Mouse (Mus musculus) heart, postnatal 36 days (tissue): Measurements from ENCODE around the gene Phrf1. TPM values are rescaled to one million over a fixed set of nuclear protein-coding genes. Genes with fewer than 3 reads are reported as not detected.
"Not testable (repeated sequence)": the region's sequence is repeated elsewhere in the genome, so short reads cannot be mapped to it uniquely, and the experiment has no call there.

Experiments
- DNase-seq, 2 experiments: peaks; one replicate each; pipeline ENCODE4 v3.0.0; 2021 to 2022
- intact Hi-C: fragments of 180-260 bp; cut with DNase I; formaldehyde crosslinking; loops from one replicate; pipeline ENCODE4 v1.15.1; 2025
- total RNA-seq, 2 experiments: library from RNA; stranded (reverse); gene quantifications; 2 replicates each; pipeline ENCODE4 v1.2.3; 2021

The Phrf1 gene
- total RNA-seq, 2 experiments from 2014 or later = 31.9 to 36.5 TPM

DNA sequence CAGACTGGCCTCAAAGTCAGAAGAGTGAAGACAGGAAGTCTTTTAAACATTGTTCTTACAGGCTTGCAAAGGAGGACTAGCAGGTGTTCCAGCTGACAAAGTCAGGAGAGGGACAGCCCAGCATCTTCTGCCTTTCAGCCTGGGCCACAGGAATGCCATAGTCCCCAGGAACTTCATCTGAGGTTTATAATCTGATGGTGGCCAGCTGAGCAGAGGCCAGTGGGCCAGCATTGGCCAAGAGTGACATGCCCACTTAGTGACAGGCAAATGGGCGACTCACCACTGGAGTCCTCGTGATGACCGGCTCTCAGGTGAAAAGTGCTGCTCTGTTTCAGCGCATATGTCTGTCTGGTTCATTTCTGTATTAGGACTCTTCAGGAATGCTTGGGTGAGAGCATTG lies 2.0 kb downstream of the Phrf1 start:
- no peak for DNase-seq
- intact Hi-C loops = no loop called here

DNA sequence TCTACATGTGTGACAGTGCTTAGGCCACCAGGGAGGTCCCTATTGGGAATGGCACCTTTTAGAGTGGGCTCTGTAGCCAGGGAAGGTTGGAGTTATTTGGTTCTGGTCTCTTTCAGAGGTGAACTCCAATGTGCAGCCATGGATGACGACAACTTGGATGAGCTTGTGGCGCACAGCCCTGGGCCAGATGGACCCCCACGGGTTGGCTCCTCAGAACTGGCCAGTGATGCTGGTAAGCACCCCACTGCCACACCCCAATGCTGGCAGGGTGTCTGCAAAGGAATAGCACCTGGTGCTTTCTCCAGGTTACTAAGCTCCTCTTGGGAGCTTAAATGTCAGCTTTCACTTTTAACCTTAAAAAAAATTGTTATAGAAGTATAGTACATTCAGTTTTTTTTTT lies 2.5 kb downstream of the Phrf1 start:
- intact Hi-C loops = no loop called here
- DNase-seq = no peak

DNA sequence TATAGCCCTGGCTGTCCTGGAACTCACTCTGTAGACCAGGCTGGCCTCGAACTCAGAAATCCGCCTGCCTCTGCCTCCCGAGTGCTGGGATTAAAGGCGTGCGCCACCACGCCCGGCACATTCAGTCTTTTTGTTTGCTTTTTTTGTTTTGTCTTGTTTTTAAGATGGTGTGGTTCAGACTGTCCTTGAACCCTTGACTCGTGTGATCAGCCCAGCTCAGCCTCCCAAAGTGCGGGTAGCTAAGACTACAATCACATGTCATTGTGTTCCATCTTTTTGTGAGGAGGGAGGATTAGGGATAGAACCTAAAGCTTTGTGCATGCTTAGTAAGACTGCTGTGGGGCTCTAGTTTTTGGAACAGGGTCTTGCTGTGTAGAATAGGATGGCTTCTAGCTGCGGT lies 3.0 kb downstream of the Phrf1 start:
- intact Hi-C loops = no loop called here
- DNase-seq = no peak

DNA sequence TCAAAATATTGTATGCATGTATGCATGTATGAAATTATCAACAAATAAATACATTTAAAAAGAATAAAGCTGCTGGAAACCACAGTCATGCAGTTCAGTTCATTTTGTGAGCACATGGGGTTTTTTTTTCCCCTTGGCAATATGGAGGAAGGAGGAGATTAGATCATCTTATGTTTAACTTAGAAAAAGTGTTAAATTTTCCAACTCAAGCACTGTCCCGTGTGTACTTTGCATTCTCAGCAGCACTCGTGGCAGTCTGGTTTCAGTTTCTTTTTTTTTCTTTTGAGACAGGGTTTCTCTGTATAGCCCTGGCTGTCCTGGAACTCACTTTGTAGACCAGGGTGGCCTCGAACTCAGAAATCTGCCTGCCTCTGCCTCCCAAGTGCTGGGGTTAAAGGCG lies 21.9 kb downstream of the Phrf1 start:
- DNase-seq, intact Hi-C loops: not testable (repeated sequence)

DNA sequence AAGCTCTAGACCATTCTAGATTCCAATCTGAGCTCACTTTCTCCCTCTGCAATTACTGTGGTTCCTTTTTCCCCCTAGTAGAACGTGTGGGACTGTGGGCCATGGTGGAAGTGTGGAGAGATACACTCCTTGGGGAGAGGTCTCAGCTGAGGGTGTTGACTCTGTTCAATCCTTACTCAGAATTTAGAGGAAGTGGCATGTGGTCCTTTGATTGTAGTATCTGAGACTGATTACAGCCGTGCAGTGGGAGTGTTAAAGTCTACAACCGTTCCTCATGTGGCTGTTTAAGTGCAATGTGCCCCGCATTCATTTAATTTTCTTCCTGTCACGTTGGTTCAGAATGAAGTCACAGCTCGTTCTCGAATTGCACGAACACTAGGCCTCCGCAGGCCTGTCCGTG lies 27.6 kb downstream of the Phrf1 start:
- DNase-seq = no peak
- intact Hi-C loops = no loop called here

DNA sequence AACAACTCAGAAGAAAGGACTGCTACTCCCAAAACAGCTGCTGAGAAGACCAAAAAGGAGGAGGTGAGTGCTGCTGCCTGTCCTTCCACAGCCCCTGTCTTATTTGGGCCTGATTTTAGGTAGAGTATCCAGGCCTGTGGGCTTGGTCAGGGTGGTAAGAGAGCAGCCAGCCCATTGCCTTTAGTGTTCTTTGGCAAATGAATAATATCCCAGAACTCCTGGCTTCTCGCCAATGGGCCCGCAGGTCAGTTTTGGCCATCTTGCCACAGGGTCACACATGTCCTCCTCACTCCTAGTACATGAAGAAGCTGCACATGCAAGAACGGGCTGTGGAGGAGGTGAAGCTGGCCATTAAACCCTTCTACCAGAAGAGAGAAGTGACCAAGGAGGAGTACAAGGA lies 32.9 kb downstream of the Phrf1 start:
- no peak for DNase-seq
- intact Hi-C loops = no loop called here

DNA sequence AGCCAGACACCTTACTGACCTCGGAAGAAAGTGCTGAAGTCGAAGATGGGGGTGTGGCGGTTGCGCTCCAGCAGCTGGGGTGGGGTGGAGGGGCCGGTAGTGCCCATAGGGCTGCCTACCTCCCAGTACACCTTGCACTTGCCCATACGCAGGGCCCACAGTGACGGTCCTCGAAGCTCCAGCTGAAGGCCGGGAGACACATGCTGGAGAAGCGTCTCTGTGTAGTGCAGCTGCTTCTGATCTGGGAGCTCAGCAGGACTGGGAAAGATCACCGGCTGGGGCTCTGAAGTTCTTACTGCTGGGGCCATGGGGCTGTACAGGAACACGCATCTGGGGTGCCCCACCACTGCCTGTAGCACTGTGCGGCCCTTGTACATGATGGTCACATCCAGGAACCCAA lies 35.1 kb downstream of the Phrf1 start:
- intact Hi-C loops = loop anchor here (2.0 kb wide), 1 partner anchor 99 kb away; no protein-coding TSS in a partner anchor
- no peak for DNase-seq

DNA sequence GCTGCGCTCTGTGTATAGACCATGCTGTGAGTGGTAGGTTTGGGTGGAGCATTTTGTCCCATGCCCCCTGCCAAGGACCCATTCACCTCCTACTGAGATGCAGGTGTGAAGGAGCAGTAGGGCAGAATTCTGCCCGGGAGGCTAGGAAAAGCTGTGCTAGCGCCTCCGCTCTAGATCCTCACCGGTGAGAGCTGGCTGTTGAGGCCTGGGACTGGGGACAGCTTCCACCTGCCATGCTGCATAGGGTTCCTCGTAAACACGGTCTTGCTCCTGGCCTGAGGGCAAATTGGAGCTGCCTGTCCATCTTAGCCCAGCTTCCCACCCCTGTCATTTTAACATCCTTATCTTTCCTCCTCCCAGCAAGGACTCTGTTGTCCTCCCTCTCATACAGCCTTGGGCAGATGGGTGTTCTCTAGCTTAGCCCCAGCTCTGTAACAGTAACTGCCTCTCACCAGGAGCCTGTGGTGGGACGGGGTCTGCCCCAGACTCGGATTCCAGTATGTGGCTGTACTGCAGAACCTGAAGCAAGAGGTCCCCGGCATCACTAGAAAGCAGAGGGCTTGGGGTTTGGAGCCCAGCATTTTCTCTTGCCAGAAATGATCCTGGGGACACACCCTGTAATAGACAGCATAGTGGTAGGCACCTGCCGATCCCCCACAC lies 35.6 kb downstream of the Phrf1 start:
- DNase-seq = no peak
- intact Hi-C loops = loop anchor here (2.0 kb wide), 1 partner anchor 99 kb away; no protein-coding TSS in a partner anchor

DNA sequence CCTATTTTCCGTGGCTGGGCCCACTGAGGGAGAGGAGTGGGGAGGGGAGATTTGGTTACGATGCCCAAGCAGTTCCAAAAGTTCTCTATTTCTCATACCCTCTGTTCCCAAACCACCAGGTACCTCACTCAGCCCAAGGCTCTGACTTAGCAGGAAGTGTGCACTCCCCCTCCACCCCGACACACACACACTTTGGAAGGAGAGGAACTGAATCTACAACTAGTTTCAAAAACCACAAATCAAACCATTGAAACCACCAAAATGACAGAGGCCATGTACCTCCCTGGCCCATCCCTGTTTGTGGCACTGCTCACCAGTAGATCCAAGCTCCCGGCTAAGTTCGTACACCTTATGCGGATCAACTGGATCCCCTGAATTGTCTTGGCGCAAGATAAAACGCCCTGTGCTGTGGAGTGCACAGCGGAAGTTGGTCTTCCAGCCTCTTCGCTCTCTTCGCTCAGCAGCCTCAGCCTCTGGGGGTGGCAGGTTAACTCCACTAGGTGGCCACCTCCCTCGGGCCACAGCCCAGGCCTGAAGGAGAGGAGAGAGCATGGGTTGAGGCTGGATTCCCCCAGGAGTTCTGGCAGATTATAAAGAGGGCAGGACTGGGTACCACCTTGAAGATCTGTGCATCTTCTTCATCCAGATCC lies 36.3 kb downstream of the Phrf1 start:
- peak; percentile 32 to 38 for DNase-seq

DNA sequence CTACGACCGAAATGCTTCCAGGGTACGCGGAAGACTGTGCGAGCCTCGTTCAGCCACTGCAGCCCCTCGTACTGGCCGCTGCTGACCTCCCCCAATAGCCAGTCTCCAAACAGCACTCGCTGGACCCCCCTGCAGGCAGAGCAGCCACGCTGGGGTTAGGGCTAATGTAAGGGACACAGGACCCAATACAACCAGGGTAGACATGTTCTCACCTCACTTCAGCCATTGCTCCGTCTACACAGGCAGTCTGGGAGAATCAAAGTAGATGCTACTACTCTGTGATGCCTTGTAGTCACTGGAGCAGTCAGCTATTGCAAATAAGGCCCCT lies 36.8 kb downstream of the Phrf1 start:
- DNase-seq = no peak

More for the DNA sequence above, 36.3 kb downstream of the Phrf1 start:
- intact Hi-C loops = loop anchor here (2.0 kb wide), 1 partner anchor 98 kb away; no protein-coding TSS in a partner anchor

DNA sequence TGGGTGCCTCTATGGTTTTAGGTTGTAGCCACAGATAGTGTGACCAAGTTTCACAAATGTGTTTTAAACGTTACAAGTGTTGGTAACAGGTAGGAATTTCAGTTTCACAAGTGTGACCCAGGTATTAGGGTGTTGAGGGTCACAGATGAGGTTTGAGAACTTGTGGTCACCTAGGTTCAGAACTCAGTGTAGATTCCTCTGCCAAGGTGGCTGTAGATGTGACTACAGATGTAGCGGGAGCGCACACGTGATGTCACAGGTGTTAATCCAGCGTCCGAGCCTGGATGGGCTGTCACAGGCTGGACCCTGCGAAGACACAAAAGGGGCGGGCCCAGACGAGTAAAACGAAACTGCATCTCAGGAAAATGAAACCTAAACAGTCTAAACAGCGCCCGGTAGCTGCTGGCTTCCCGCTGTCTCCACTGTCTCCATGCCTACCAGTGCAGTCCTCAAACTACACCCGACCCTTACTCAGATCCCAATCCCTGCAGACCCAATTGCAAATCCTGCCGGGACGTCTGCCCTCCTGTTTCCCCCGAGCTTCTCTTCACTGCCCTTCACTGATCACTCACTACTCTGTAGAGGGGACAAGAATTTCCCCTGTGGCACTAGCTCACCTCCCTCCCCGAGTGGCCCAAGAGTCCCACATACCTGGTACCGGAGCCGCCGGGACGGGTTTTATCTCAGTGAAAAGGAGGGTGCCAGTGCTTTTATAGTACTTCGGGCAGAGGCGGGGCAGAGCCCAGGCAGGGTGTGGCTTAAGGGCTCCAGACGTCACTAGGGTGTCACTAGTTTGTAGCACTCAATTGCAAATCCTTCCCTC lies 37.4 kb downstream of the Phrf1 start, which contains the start of gene Irf7:
Gene Irf7 (minus strand): TSS at position 743 of the 823 bp plus-strand sequence.
- DNase-seq = peak; percentile 73 to 77
- intact Hi-C loops = loop anchor here (2.0 kb wide), 1 partner anchor 97 kb away; no protein-coding TSS in a partner anchor

More for the DNA sequence above, 36.8 kb downstream of the Phrf1 start:
- intact Hi-C loops = loop anchor here (2.0 kb wide), 1 partner anchor 97 kb away; no protein-coding TSS in a partner anchor

DNA sequence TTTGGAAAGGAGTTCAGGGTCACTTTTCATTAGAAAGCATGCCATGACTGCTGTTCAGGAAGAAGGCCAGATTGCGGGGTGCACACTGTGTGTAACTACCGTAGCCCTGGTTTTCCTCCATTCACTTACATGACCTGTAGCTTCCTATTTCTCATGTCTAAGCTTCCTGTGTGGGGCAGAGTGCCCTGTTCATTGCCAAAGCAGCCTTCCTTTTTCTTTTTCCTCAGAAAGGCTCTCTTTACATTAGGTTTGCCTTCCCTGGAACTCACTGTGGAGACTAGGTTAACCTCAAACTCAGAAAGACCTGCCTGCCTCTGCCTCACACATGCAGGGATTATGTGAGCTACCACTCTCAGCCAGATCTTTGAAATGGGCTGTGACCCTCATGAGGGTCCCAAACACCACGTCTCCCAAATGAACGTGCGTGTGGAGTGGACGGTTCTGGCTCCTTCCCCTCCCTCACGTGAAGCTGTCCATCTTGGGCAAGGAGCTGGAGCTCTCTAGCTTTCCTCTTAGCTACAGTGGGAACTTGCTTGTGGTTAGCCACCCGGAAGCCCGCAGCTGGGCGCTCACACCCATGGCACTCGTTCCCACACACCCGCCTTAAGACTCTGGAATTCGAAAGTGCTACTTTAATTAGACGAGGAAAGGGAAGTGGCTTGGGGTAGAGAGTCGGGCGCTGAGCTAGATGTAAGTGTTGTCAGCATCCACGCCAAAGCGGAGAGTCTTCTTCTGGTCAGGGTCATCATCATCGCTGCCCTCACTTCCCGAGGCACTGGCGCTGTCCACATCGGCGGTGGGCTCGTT lies 40.1 kb downstream of the Phrf1 start:
- DNase-seq = peak; percentile 32 to 40
- intact Hi-C loops = no loop called here

DNA sequence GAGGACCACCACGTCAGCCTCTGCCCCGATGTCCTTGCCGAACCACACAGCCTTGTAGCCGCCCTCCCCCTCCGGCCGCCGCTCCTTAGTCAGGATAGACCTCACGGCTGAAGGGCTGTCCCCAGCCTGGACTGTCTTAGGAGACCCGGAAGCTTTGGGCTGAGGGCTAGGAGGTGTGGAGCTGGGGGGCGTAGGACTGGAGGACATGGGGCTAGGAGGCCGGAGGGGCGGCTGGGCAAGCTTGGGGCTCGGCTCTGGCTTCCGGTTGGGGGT lies 40.6 kb downstream of the Phrf1 start:
- intact Hi-C loops = no loop called here
- DNase-seq = no peak

DNA sequence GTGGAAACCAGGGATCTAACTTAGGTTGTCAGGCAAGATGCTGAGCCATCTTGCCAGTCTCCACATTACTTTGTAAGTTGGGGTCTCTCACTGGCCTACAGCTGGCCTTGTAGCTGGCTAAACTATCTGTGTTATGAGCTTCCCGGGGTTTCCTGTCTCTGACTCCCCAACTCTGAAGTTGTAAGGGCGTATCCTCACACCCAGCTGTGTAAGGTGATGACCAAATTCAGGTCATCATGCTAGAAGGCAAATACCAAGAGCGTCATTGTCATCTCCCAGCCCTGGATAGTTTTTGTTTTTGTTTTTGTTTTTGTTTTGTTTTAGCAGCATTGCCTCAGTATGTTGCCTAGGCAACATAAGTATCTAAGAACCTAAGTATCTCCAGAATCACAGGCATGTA lies 42.0 kb downstream of the Phrf1 start:
- intact Hi-C loops = loop anchor here (5.0 kb wide), 1 partner anchor 52 kb away; no protein-coding TSS in a partner anchor
- no peak for DNase-seq

DNA sequence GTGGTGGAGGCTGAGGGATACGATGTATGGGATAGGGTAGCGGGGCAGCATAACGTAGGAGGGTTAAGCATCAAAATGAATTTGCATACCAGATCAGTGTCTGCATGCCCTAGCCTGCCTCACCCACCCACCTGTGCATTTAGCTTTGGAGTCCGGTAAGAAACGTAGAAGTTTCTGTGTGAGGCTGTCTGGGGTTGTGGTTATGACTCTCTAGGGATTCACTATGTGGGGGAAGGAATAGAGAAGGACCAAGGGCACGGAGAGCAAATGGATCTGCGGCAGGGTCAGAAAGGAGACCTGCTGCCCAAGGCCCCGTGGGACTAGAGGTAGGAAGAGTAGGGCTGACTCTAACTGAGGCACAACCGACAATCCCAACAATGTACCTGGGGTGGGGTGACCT lies 46.8 kb downstream of the Phrf1 start:
- DNase-seq = no peak
- intact Hi-C loops = no loop called here

DNA sequence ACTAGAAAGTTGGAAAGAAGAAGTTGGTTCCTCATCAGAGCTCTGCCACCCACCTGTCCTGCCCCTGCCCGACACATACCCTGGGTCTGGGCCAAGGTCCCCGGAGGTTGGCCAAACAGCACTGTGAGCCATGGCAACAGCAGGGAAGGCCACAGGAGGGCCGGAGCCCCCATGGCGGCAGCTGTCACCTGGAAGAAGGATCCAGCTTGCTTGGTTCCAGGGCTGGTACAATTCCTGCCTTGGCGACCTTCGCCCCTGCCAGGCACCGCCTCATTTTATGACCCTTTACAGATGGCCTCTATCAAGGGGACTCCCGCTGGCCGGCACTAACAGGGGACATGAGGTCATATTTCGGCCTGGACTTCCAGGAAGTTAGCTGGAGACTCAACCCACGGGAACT lies 48.0 kb downstream of the Phrf1 start, which contains the start of gene Cdhr5:
Gene Cdhr5 (minus strand): TSS at position 241 of the 400 bp plus-strand sequence.
- DNase-seq = no peak
- intact Hi-C loops = no loop called here

DNA sequence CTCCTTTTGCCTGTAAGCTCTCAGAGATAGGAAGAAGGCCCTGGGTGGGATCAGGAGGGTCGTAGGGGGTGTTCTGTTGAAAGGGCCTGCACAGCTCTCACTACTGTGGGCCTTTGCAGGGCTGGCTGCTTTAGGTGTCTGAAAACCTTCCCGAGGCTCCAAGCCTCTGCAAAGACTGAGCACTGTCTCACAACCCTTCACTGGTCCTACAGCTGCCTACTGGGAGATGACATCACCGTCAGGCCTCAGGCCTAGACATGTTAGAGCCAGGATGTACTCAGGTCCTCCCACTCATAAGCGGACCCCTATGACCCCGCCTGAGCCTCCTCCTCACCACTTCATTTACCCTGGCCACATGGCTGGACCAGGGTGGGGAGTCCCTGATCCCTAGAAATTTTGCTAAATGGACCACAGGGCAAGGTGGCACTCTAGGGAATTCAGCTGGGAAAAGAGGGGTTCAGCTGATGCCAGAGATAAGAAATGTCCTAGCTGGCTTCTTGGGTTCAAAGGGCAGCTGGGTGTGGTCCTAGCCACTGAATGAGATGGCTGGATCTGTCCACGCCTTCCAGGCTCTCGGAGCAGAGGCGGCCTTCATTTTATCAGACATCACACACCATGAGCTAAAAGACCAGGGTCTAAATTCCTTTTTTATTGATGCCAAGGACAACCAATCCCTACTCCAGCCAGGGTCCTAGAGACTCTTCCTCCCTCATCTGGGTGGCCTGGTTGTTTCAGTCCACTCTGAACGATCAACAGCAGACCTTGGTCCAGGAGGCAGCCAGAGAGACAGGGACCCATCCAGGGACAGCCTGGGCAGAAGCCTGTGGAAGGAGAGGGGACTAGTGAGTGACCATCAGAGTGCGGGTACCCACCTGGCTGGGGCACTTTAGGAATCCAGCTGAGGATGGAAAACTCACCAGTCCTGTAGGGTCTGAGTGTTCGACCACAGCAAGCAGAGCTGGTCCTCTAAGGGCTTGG lies 49.4 kb downstream of the Phrf1 start:
- intact Hi-C loops = no loop called here

DNA sequence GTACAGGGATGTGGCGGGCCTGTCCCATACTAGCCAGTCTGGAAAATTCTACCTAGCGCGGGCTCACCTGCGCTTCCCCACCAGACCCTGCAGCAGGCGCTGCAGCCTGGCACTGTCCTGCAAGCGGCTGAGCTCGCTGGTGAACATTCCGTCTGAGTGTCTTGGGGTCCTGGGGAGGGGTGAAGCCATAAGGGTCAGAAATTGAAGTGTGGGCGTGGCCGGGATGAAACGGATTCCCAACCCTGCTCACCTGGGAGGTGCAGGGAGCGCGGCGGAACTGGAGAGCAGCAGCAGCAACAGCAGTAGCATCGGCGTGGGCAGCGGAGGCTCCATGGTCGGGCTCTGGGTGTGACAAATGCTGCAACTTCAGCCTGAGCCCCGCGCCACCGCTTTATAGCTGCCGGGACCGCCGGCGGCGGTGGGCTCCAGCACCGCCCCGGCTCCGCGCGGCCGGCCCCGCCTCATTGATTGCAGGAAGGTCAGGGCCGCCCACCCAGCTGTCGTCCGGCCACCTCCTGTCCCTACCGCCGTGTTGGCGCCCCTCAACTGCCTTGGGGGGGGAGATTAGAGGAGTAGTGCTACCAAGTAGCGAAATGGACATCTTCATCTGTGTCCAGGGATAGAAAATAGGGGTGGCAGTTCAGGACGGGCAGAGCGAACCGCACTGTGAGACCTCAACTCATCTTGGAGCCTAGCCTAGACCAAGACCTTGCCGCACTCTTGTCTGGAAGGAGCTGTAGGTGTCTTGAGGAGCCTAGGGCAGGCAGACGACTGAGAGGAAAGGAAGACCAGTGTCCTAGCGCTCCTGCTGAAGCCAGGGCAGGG lies 50.4 kb downstream of the Phrf1 start, which contains the start of gene Sct:
Gene Sct (minus strand): TSS at position 368 of the 825 bp plus-strand sequence.
- no peak for DNase-seq
- intact Hi-C loops = no loop called here

More for the DNA sequence above, 49.4 kb downstream of the Phrf1 start:
- no peak for DNase-seq
